Mouse (Mus musculus) MEL (cell line): Measurements from ENCODE around the gene Akap12. TPM values are rescaled to one million over a fixed set of nuclear protein-coding genes. Genes with fewer than 3 reads are reported as not detected.

Source experiments
- DNase-seq: peaks from one replicate; pipeline ENCODE4 v3.0.0; 2011; ENCODE audit warnings: low read depth, low spot score
- H3K27ac ChIP-seq: 2 replicates; pipeline ENCODE4 v1.5.1; 2012; ENCODE audit warnings: low read depth, mild to moderate bottlenecking, control low read depth, low read length, moderate library complexity; ENCODE audit not compliant: control insufficient read depth
- H3K27me3 ChIP-seq, 2 experiments: fragments of 150-350 bp in 1 of 2; sonication (generic) in 1 of 2; 2 replicates each; pipeline ENCODE4 v1.6.1; 2012; ENCODE audit warnings: low read length in 2 of 2, mild to moderate bottlenecking in 2 of 2, improper control_type of control experiment in 1 of 2, moderate library complexity in 1 of 2; ENCODE audit not compliant: insufficient read depth in 2 of 2, control insufficient read depth in 1 of 2
- H3K36me3 ChIP-seq, 2 experiments: 2 replicates each; pipeline ENCODE4 v1.6.1; 2012 to 2014; ENCODE audit warnings: low read length in 2 of 2, improper control_type of control experiment in 1 of 2, inconsistent platforms in 1 of 2, mild to moderate bottlenecking in 1 of 2; ENCODE audit not compliant: insufficient read depth in 2 of 2, control insufficient read depth in 1 of 2
- H3K4me1 ChIP-seq, 2 experiments: fragments of 150-350 bp in 1 of 2; sonication (generic) in 1 of 2; 2 replicates each; pipeline ENCODE4 v1.6.1; 2012; ENCODE audit warnings: low read length in 2 of 2, improper control_type of control experiment in 1 of 2, mild to moderate bottlenecking in 1 of 2; ENCODE audit not compliant: insufficient read depth in 2 of 2, control insufficient read depth in 1 of 2
- H3K4me3 ChIP-seq, 2 experiments: fragments of 150-350 bp in 1 of 2; sonication (generic) in 1 of 2; 2 replicates each; pipeline ENCODE4 v1.5.1; 2012; ENCODE audit warnings: low read depth in 2 of 2, low read length in 2 of 2, mild to moderate bottlenecking in 2 of 2, moderate library complexity in 2 of 2, control low read depth in 1 of 2, improper control_type of control experiment in 1 of 2; ENCODE audit not compliant: control insufficient read depth in 1 of 2, insufficient read depth in 1 of 2
- H3K79me2 ChIP-seq: 2 replicates; pipeline ENCODE4 v1.6.1; 2012; ENCODE audit warnings: mild to moderate bottlenecking, low read length, moderate library complexity; ENCODE audit not compliant: control insufficient read depth, poor library complexity, insufficient read depth
- H3K9ac ChIP-seq: 2 replicates; pipeline ENCODE4 v1.6.1; 2012; ENCODE audit warnings: low read depth, mild to moderate bottlenecking, control low read depth, low read length, moderate library complexity; ENCODE audit not compliant: control insufficient read depth, poor library complexity, severe bottlenecking
- H3K9me3 ChIP-seq: fragments of 150-350 bp; sonication (generic); replicated peaks from 2 replicates; pipeline ENCODE4 v1.6.1; 2012; ENCODE audit warnings: mild to moderate bottlenecking, low read length, improper control_type of control experiment, moderate library complexity; ENCODE audit not compliant: insufficient read depth
- BHLHE40 ChIP-seq: IDR thresholded peaks from 2 replicates; pipeline ENCODE4 v1.6.1; 2012; ENCODE audit warnings: low read depth, mild to moderate bottlenecking, inconsistent platforms, low read length, improper control_type of control experiment, borderline replicate concordance
- CHD1 ChIP-seq: IDR thresholded peaks from 2 replicates; pipeline ENCODE4 v1.6.1; 2012; ENCODE audit warnings: low read depth, mild to moderate bottlenecking, inconsistent platforms, low read length, improper control_type of control experiment
- CHD2 ChIP-seq: IDR thresholded peaks from 2 replicates; pipeline ENCODE4 v1.6.1; 2011; ENCODE audit warnings: low read length, improper control_type of control experiment
- E2F4 ChIP-seq: IDR thresholded peaks from 2 replicates; pipeline ENCODE4 v1.6.1; 2011; ENCODE audit warnings: low read depth, low read length, improper control_type of control experiment, borderline replicate concordance
- ELF1 ChIP-seq: IDR thresholded peaks from 2 replicates; pipeline ENCODE4 v1.6.1; 2014; ENCODE audit warnings: low read depth, mild to moderate bottlenecking, inconsistent platforms, low read length, improper control_type of control experiment, moderate library complexity
- GABPA ChIP-seq: IDR thresholded peaks from 2 replicates; pipeline ENCODE4 v1.6.1; 2012; ENCODE audit warnings: low read depth, mild to moderate bottlenecking, inconsistent platforms, low read length, improper control_type of control experiment, moderate library complexity
- HCFC1 ChIP-seq: IDR thresholded peaks from 2 replicates; pipeline ENCODE4 v1.6.1; 2012; ENCODE audit warnings: low read depth, mild to moderate bottlenecking, inconsistent platforms, low read length, improper control_type of control experiment, moderate library complexity
- JUND ChIP-seq: IDR thresholded peaks from 2 replicates; pipeline ENCODE4 v1.6.1; 2011; ENCODE audit warnings: low read depth, mild to moderate bottlenecking, improper control_type of control experiment, low read length
- KAT2A ChIP-seq: conservative IDR thresholded peaks from 2 replicates; pipeline ENCODE4 v1.6.1; 2012; ENCODE audit warnings: low read depth, low read length, improper control_type of control experiment, inconsistent platforms
- MAFK ChIP-seq: IDR thresholded peaks from 2 replicates; pipeline ENCODE4 v1.6.1; 2011; ENCODE audit warnings: low read depth, mild to moderate bottlenecking, low read length, improper control_type of control experiment, borderline replicate concordance
- MEF2A ChIP-seq: IDR thresholded peaks from 2 replicates; pipeline ENCODE4 v1.6.1; 2014; ENCODE audit warnings: low read depth, mild to moderate bottlenecking, inconsistent platforms, low read length, improper control_type of control experiment; ENCODE audit not compliant: poor library complexity, insufficient replicate concordance, severe bottlenecking; ENCODE audit errors: extremely low read depth
- MYB ChIP-seq: IDR thresholded peaks from 2 replicates; pipeline ENCODE4 v1.6.1; 2011; ENCODE audit warnings: mild to moderate bottlenecking, low read depth, low read length, improper control_type of control experiment
- MYC ChIP-seq: IDR thresholded peaks from 2 replicates; pipeline ENCODE4 v1.6.1; 2011; ENCODE audit warnings: low read depth, mild to moderate bottlenecking, low read length, improper control_type of control experiment, moderate library complexity
- NELFE ChIP-seq: IDR thresholded peaks from 2 replicates; pipeline ENCODE4 v1.6.1; 2011; ENCODE audit warnings: low read depth, low read length, improper control_type of control experiment
- NRF1 ChIP-seq: IDR thresholded peaks from 2 replicates; pipeline ENCODE4 v1.6.1; 2014; ENCODE audit warnings: low read depth, mild to moderate bottlenecking, inconsistent platforms, low read length, improper control_type of control experiment, moderate library complexity; ENCODE audit not compliant: poor library complexity, insufficient read depth, severe bottlenecking
- POLR2AphosphoS2 ChIP-seq: IDR thresholded peaks from 2 replicates; pipeline ENCODE4 v1.6.1; 2011; ENCODE audit warnings: low read length, improper control_type of control experiment
- POLR2AphosphoS5 ChIP-seq: IDR thresholded peaks from 2 replicates; pipeline ENCODE4 v1.6.1; 2012; ENCODE audit warnings: low read depth, borderline replicate concordance, mild to moderate bottlenecking, inconsistent platforms, low read length, moderate library complexity, mixed read lengths
- RCOR1 ChIP-seq: IDR thresholded peaks from 2 replicates; pipeline ENCODE4 v1.6.1; 2012; ENCODE audit warnings: low read depth, mild to moderate bottlenecking, inconsistent platforms, low read length, improper control_type of control experiment
- SIN3A ChIP-seq: IDR thresholded peaks from 2 replicates; pipeline ENCODE4 v1.6.1; 2012; ENCODE audit warnings: low read length, improper control_type of control experiment, inconsistent platforms
- SMC3 ChIP-seq: IDR thresholded peaks from 2 replicates; pipeline ENCODE4 v1.6.1; 2011; ENCODE audit warnings: low read depth, low read length, improper control_type of control experiment
- TAL1 ChIP-seq: IDR thresholded peaks from 2 replicates; pipeline ENCODE4 v1.6.1; 2012; ENCODE audit warnings: mild to moderate bottlenecking, inconsistent platforms, low read length, moderate library complexity, mixed read lengths
- USF2 ChIP-seq, 2 experiments: IDR thresholded peaks; 2 replicates each; pipeline ENCODE4 v1.6.1; 2011 to 2012; ENCODE audit warnings: improper control_type of control experiment in 2 of 2, low read length in 2 of 2, borderline replicate concordance in 1 of 2, inconsistent platforms in 1 of 2, low read depth in 1 of 2, mild to moderate bottlenecking in 1 of 2; ENCODE audit not compliant: insufficient read depth in 1 of 2
- ZC3H11A ChIP-seq: IDR thresholded peaks from 2 replicates; pipeline ENCODE4 v1.6.1; 2012; ENCODE audit warnings: low read depth, mild to moderate bottlenecking, inconsistent platforms, low read length, improper control_type of control experiment
- ZKSCAN1 ChIP-seq: IDR thresholded peaks from 2 replicates; pipeline ENCODE4 v1.6.1; 2012; ENCODE audit warnings: low read depth, mild to moderate bottlenecking, inconsistent platforms, low read length, improper control_type of control experiment, moderate library complexity
- ZNF384 ChIP-seq: IDR thresholded peaks from 2 replicates; pipeline ENCODE4 v1.6.1; 2012; ENCODE audit warnings: low read depth, mild to moderate bottlenecking, inconsistent platforms, low read length, improper control_type of control experiment
- polyA plus RNA-seq, 2 experiments: library from polyadenylated mRNA; stranded (reverse) in 1 of 2; unstranded in 1 of 2; fragments of >175 nt in 1 of 2; fragments of >200 nt in 1 of 2; gene quantifications; 2 replicates each; pipeline versions ENCODE4 v1.2.1 to v1.2.4; 2012; ENCODE audit warnings: low replicate concordance in 2 of 2, low read depth in 1 of 2; ENCODE audit not compliant: insufficient read length in 2 of 2, insufficient read depth in 1 of 2, missing spikeins in 1 of 2
- total RNA-seq: library from RNA; depleted of rRNA; stranded (reverse); fragments of 300-350 nt; gene quantifications from 2 replicates; pipeline ENCODE4 v1.2.3, GENCODE M21; 2012

Gene Akap12
- total and polyA plus RNA-seq, 3 experiments, result 0.08 to 0.42 TPM; not detected in 1

DNA sequence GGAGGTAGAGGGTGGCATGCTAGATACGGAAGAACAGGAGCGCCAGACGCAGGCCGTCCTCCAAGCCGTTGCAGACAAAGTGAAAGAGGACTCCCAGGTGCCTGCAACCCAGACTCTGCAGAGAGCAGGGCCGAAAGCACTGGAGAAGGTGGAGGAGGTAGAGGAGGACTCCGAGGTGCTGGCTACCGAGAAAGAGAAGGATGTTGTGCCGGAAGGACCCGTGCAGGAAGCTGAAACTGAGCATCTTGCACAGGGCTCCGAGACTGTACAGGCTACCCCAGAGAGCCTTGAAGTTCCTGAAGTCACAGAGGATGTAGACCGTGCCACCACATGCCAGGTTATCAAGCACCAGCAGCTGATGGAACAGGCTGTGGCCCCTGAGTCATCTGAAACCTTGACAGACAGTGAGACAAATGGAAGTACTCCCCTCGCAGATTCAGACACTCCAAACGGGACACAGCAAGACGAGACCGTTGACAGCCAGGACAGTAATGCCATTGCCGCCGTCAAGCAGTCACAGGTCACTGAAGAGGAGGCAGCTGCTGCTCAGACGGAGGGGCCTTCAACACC, 89.8 kb downstream of the Akap12 start:
- Histone ChIP-seq H3K4me1 (no peaks in the 10 kb centered on the region), H3K4me3 (no peak overlapping the region), H3K36me3 (no peaks in the 10 kb centered on the region), H3K27me3 (no peaks in the 10 kb centered on the region), H3K9me3 (no peaks in the 10 kb centered on the region), H3K27ac (no peak overlapping the region), H3K9ac (no peak overlapping the region), H3K79me2 (no peaks in the 10 kb centered on the region)
- TF ChIP-seq POLR2AphosphoS2 (no peak), ZKSCAN1 (no peak), TAL1 (no peak), CHD1 (no peak)
- no peak for DNase-seq

GRCm38 (mm10) chr10:4356640-4357039, 90.5 kb downstream of the Akap12 start:
- H3K9me3 ChIP-seq, result no peaks in the 10 kb centered on the region
- no peak overlapping the region for H3K27ac ChIP-seq

DNA sequence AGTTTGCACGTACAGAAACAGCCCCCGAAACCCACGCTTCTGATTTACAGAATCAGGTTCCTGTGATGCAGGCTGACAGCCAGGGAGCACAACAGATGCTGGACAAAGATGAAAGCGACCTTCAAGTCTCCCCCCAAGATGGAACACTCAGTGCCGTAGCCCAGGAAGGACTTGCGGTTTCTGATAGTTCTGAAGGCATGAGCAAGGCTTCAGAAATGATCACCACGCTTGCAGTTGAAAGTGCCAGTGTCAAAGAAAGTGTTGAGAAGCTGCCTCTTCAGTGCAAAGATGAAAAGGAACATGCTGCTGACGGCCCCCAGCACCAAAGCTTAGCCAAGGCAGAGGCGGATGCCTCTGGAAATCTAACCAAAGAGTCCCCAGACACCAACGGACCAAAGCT, 91.3 kb downstream of the Akap12 start:
- Histone ChIP-seq H3K4me3 (no peak overlapping the region), H3K4me1 (no peaks in the 10 kb centered on the region)
- no peak for TF ChIP-seq MYC
- TF ChIP-seq SIN3A, result no peak
- TF ChIP-seq MYB, result no peak
- no peak for TF ChIP-seq HCFC1
- TF ChIP-seq MEF2A, result no peak
- TF ChIP-seq POLR2AphosphoS5, result no peak
- no peak for TF ChIP-seq E2F4
- TF ChIP-seq BHLHE40, result no peak
- TF ChIP-seq TAL1, result no peak
- no peak for TF ChIP-seq RCOR1
- no peak for TF ChIP-seq GABPA
- no peak for TF ChIP-seq SMC3
- TF ChIP-seq MAFK, result no peak
- no peak for TF ChIP-seq ELF1
- TF ChIP-seq NRF1, result no peak
- no peak for TF ChIP-seq ZNF384
- TF ChIP-seq USF2 (IDR thresholded peaks at IDR 0.05; ENCODE audit: borderline replicate concordance in 1 of 2, insufficient read depth in 1 of 2, low read depth in 1 of 2, low read length in 2 of 2), result no peak
- TF ChIP-seq KAT2A, result no peak
- TF ChIP-seq NELFE, result no peak
- TF ChIP-seq, all 39 proteins: peak for 0
- Histone ChIP-seq H3K79me2 (no peaks in the 10 kb centered on the region), H3K9me3 (no peaks in the 10 kb centered on the region), H3K36me3 (no peaks in the 10 kb centered on the region), H3K27ac (no peak overlapping the region), H3K27me3 (no peaks in the 10 kb centered on the region), H3K9ac (no peak overlapping the region)
- DNase-seq, result no peak

More at GRCm38 (mm10) chr10:4356640-4357039, 90.5 kb downstream of the Akap12 start:
- Histone ChIP-seq H3K4me1 (no peaks in the 10 kb centered on the region), H3K9ac (no peak overlapping the region)
- TF ChIP-seq ZC3H11A, result no peak
- no peak for TF ChIP-seq POLR2AphosphoS5
- no peak for TF ChIP-seq CHD2
- TF ChIP-seq RCOR1, result no peak
- no peak for TF ChIP-seq JUND
- TF ChIP-seq, all 39 proteins: peak for 0
- Histone ChIP-seq H3K36me3 (no peaks in the 10 kb centered on the region), H3K27me3 (no peaks in the 10 kb centered on the region), H3K4me3 (no peak overlapping the region), H3K79me2 (no peaks in the 10 kb centered on the region)
- no peak for DNase-seq
